Mouse (Mus musculus) CD4-positive naive resting alpha-beta T cell, adult 76 days (primary cell): ENCODE measurements around the gene Slc6a15. TPM values are rescaled to one million over a fixed set of nuclear protein-coding genes. Genes with fewer than 3 reads are reported as not detected.

Experiments
- total RNA-seq: library from RNA; stranded (reverse); gene quantifications from one replicate; pipeline ENCODE4 v1.2.4, GENCODE M21; 2023

Gene Slc6a15
- total RNA-seq: not detected

DNA sequence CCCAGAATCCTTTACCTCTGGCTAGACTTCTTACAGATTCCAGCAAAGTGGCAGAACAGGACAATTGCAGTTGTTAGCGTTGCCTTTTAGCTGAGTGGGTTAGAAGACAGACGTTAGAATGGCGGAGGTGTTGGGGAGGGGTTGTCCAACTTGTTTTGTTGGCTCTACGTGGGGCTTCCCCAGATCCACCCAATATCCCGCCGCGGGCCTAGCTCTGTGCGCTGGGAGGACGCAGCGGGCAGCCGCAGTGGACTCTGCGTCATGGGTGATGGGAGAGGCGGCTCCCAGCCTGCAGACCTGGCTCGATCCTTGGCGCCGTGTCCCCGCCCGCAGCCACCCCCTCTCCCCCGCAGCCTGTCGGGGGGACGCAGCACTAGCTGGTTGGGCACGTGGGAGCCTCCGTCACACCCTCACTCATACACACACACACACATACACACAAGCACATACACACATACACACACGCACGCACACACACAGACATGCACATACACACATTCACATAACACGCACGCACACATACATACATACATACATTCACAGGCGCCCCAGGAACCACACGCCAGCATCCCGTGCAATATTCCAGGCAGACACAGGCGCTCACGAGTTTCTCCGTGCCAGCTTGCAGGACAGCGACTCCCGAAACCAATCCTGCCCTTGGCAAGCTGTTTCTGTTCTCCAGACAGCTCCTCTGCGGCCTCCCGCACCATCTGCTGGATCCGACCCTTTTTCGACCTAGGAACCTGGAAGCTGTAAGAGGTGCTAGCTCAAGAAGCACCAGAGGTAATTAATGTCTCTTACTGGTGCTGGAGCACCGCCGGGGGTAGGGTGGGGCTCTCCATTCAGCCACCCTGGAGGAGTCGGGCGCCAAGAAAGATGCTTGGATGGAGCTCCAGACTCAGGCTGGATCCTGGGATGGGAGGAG, at the start of gene Slc6a15:
TSS of gene Slc6a15 (plus strand) at position 413 of the 925 bp plus-strand sequence.

Other genes with a start within 250 kb of the Slc6a15 start
- gene Lrriq1, start 131.5 kb upstream of the Slc6a15 start, total RNA-seq: not detected